Mouse (Mus musculus): ENCODE results near the gene BC017158.

GRCm38 (mm10) chr7:128246496-128247391, 51.2 kb downstream of the BC017158 start, which contains the start of gene Tgfb1i1:
- TF ChIP-seq POLR2A (IDR thresholded peaks at IDR 0.05; ENCODE audit: low read depth, low read length) (no peak), CTCF (IDR thresholded peaks at IDR 0.05; ENCODE audit: extremely low read depth, insufficient read depth, insufficient read length, insufficient replicate concordance) (no peak)
